Mouse (Mus musculus) neural tube, embryonic 11.5 days (tissue): ENCODE data around the gene Gm17026. TPM values are rescaled to one million over a fixed set of nuclear protein-coding genes. Genes with fewer than 3 reads are reported as not detected.
"Not testable (repeated sequence)": the region's sequence is repeated elsewhere in the genome, so short reads cannot be mapped to it uniquely, and the experiment has no call there.

Source experiments
- ATAC-seq: fragments of 200-750 bp; cut with Nextera tagmentation; 2 replicates; pipeline ENCODE4 v1.8.0; 2017; ENCODE audit warnings: moderate number of reproducible peaks, mild to moderate bottlenecking, moderate TSS enrichment, moderate library complexity; ENCODE audit not compliant: insufficient read depth, low FRiP score, low TSS enrichment
- DNase-seq: peaks from one replicate; pipeline ENCODE4 v3.0.0-alpha.2; 2015; ENCODE audit warnings: low spot score
- H3K27ac ChIP-seq: fragments of 300-500 bp; sonication (generic); 2 replicates; pipeline ENCODE4 v1.5.1; 2014; ENCODE audit warnings: low read depth, mild to moderate bottlenecking, low read length
- H3K27me3 ChIP-seq: fragments of 300-500 bp; sonication (generic); 2 replicates; pipeline ENCODE4 v1.6.1; 2014; ENCODE audit warnings: mild to moderate bottlenecking, low read length, mixed read lengths; ENCODE audit not compliant: control insufficient read depth, insufficient read depth
- H3K36me3 ChIP-seq: fragments of 300-500 bp; sonication (generic); 2 replicates; pipeline ENCODE4 v1.6.1; 2014; ENCODE audit warnings: mild to moderate bottlenecking, low read length, moderate library complexity, mixed read lengths; ENCODE audit not compliant: control insufficient read depth, insufficient read depth
- H3K4me1 ChIP-seq: fragments of 300-500 bp; sonication (generic); 2 replicates; pipeline ENCODE4 v1.6.1; 2014; ENCODE audit warnings: low read length, mixed read lengths; ENCODE audit not compliant: control insufficient read depth, insufficient read depth
- H3K4me2 ChIP-seq: fragments of 300-500 bp; sonication (generic); 2 replicates; pipeline ENCODE4 v1.6.1; 2014; ENCODE audit warnings: low read depth, mild to moderate bottlenecking, moderate library complexity
- H3K4me3 ChIP-seq: fragments of 300-500 bp; sonication (generic); 2 replicates; pipeline ENCODE4 v1.5.1; 2014; ENCODE audit warnings: low read depth, low read length
- H3K9ac ChIP-seq: fragments of 300-500 bp; sonication (generic); 2 replicates; pipeline ENCODE4 v1.6.1; 2014; ENCODE audit warnings: mild to moderate bottlenecking, low read length
- H3K9me3 ChIP-seq: fragments of 300-500 bp; sonication (generic); 2 replicates; pipeline ENCODE4 v1.6.1; 2016; ENCODE audit warnings: low read length; ENCODE audit not compliant: control insufficient read depth
- WGBS: fragments of 180-500 bp; shearing (Covaris S2); extraction: QIAGEN DNeasy Blood & Tissue Kit; methylation state at CpG from one replicate; pipeline ENCODE4 v1.1.7; 2014; 5-methylcytosine and 5-hydroxymethylcytosine counted together
- microRNA-seq: library from miRNA; unstranded; fragments of <30 nt; microRNA quantifications from one replicate; pipeline ENCODE4, GENCODE M21; 2016
- polyA plus RNA-seq: library from polyadenylated mRNA; unstranded; fragments of >200 nt; fragmentation: Nextera tagmentation; extraction: Ambion mirVana; gene quantifications from 2 replicates; pipeline ENCODE4 v1.2.1, GENCODE M21; 2014

The Gm17026 gene
- polyA plus RNA-seq: not detected in 2 replicates

DNA sequence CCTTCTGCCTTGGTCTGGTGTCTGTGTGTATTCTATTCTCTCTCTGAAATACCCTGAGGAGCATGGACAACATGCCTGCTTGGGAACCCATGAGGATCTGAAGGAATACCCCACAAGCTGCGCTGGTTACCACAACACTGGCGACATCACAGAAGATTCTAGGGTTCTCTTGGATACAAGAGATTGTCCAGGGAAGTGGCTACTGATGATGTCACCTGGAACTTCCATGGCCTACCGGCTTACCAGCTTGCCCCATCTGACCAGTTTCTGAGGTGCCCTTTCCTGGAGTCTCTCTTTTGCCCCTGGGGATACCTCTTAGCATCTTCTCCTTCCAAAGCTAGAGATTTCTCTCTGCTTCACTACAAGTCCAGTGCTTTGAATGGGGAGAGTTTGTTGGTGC, at the start of gene Gm17026:
Gm17026 (minus strand) TSS at position 101 of the 400 bp plus-strand sequence.
- DNase-seq, ATAC-seq, H3K9me3 ChIP-seq, H3K9ac ChIP-seq, H3K4me1 ChIP-seq, H3K27ac ChIP-seq, H3K4me3 ChIP-seq, H3K36me3 ChIP-seq, H3K4me2 ChIP-seq, H3K27me3 ChIP-seq: not testable (repeated sequence)
- no CpG with 5 or more reads among the region's 3 CpGs for WGBS

DNA sequence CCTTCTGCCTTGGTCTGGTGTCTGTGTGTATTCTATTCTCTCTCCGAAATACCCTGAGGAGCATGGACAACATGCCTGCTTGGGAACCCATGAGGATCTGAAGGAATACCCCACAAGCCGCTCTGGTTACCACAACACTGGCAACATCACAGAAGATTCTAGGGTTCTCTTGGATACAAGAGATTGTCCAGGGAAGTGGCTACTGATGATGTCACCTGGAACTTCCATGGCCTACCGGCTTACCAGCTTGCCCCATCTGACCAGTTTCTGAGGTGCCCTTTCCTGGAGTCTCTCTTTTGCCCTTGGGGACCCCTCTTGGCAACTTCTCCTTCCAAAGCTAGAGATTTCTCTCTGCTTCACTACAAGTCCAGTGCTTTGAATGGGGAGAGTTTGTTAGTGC, 37.4 kb upstream of the Gm17026 start, which contains the start of gene Gm9611:
Gm9611 (minus strand) TSS at position 101 of the 400 bp plus-strand sequence.
- not testable (repeated sequence) for H3K9ac ChIP-seq, H3K9me3 ChIP-seq, ATAC-seq, H3K27me3 ChIP-seq, DNase-seq, H3K36me3 ChIP-seq, H3K4me3 ChIP-seq, H3K27ac ChIP-seq, H3K4me2 ChIP-seq, H3K4me1 ChIP-seq
- no CpG with 5 or more reads among the region's 3 CpGs for WGBS

DNA sequence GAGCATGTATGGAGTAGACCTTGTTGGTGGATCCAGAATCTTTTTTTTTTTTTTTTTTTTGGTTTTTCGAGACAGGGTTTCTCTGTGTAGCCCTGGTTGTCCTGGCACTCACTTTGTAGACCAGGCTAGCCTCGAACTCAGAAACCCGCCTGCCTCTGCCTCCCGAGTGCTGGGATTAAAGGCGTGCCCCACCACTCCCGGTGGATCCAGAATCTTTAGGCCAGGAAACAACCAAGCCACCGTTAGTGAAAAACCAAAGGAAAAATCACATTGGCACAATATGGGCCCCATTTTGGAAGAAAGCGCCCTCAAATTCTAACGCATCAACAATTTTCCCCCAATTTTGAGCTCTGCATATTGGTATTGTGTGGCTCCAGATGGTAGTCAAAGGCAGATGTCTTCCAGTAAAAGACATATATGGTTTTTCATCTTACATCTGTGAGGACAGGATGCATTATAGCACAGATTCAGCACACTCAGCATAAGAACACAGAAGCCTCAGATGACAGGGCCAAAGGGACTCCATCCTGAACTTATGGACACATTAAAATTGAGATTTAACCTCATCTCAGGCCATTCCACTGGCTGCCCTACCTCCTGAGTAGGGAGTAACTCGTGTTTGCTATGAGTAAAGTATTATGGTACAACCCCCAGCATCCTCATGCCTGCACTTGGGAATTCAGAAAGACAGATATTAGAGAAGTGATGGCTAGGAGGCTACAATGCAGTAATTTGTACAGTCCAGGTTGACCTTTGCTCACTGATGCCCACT, 42.9 kb downstream of the Gm17026 start:
- 72% methylated on average over 8 of the region's 10 CpGs for WGBS
- H3K36me3 ChIP-seq, DNase-seq, H3K9ac ChIP-seq, ATAC-seq, H3K27me3 ChIP-seq, H3K4me2 ChIP-seq, H3K27ac ChIP-seq, H3K4me3 ChIP-seq, H3K9me3 ChIP-seq, H3K4me1 ChIP-seq: not testable (repeated sequence)

Small RNA genes lying within 50 kb of the gene (microRNA-seq; reads per million reads assigned to microRNA genes)
- gene Gm25208 (not detected), gene Gm25892 (not detected)

Other genes with a start within 250 kb of the Gm17026 start
- not detected in 2 replicates for gene Gm7951, start 142.7 kb downstream of the Gm17026 start, polyA plus RNA-seq
- gene Gm17027, start 97.4 kb downstream of the Gm17026 start, polyA plus RNA-seq: not detected in 2 replicates
- not detected in 2 replicates for gene Gm3573, start 69.3 kb downstream of the Gm17026 start, polyA plus RNA-seq
- not detected in 2 replicates for gene Gm9611, start 37.3 kb upstream of the Gm17026 start, polyA plus RNA-seq
- gene Gm7995, start 50.2 kb upstream of the Gm17026 start, polyA plus RNA-seq: not detected in 2 replicates
- gene Gm8005, start 179.6 kb upstream of the Gm17026 start, polyA plus RNA-seq: not detected in 2 replicates
- gene Gm8011, start 203.8 kb upstream of the Gm17026 start, polyA plus RNA-seq: not detected in 2 replicates
- gene Gm8020, start 242.3 kb upstream of the Gm17026 start, polyA plus RNA-seq: not detected in 2 replicates